Mouse (Mus musculus) liver, postnatal 0 days (tissue): ENCODE measurements around the gene Golm1.

Source experiments
- CTCF ChIP-seq: sonication (generic); IDR thresholded peaks from 2 replicates; pipeline ENCODE4 v1.5.1; 2016; ENCODE audit warnings: antibody characterized with exemption, low read depth
- EP300 ChIP-seq: IDR thresholded peaks from 2 replicates; pipeline ENCODE4 v1.6.1; 2016; ENCODE audit warnings: antibody characterized with exemption, low read depth, mild to moderate bottlenecking

GRCm38 (mm10) chr13:59584947-59585647 lies 90.5 kb downstream of the Golm1 start, which contains the start of the genes Agtpbp1 and Naa35:
- TF ChIP-seq CTCF = no peak
- TF ChIP-seq EP300 = peak; percentile 90
